Mouse (Mus musculus): ENCODE results near the gene Il17d. TPM values are rescaled to one million over a fixed set of nuclear protein-coding genes. Genes with fewer than 3 reads are reported as not detected.

Il17d gene
- 4.5 TPM for polyA plus RNA-seq (2014; fragmentation: Illumina TruSeq; extraction: RNeasy Lipid Tissue Mini Kit (QIAGEN cat#74804); ENCODE audit: low read depth, low replicate concordance)

DNA sequence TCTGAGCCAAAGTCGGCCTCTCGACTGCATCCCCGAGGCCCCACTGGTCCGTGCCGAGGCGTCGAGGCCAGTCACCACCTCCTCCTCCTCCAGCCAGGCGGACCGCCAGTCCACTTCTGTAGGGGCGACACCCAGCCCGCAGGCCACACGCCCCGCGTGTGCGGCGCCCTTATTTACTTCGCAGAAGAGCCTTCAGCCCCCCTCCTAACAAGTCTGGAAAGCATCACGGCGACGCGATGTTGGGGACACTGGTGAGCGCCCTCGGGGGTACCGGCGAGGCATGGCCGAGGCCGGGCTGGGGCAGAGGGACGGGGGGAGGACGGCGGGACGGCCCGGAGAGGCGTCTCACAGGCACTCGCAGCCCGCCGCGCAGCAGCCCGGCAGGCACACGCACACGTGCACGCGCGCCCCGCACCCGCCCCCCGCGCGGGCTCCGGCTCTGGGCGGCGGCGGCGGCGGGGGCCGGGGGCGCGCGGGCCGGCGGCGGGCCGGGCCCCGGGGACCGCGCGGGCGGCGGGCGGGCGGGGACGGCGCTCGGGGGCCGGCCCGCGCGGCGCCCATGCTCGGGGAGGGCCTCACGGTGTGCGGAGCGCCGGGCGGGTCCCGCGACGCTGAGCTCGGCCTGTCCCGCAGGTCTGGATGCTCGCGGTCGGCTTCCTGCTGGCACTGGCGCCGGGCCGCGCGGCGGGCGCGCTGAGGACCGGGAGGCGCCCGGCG lies at the start of gene Il17d:
Gene Il17d (plus strand): TSS at position 107 of the 717 bp plus-strand sequence.

GRCm38 (mm10) chr14:57571155-57572133 lies 46.9 kb downstream of the Il17d start, which contains the start of gene Eef1akmt1:
TSS of gene Eef1akmt1 (minus strand) at chr14:57571612.

Other genes starting within 250 kb of the Il17d start
- 7.4 TPM for gene Cryl1, start 126.2 kb upstream of the Il17d start, polyA plus RNA-seq (2014; fragmentation: Illumina TruSeq; extraction: RNeasy Lipid Tissue Mini Kit (QIAGEN cat#74804); ENCODE audit: low read depth, low replicate concordance)
- 6.2 TPM for gene Ift88, start 100.7 kb upstream of the Il17d start, polyA plus RNA-seq (2014; fragmentation: Illumina TruSeq; extraction: RNeasy Lipid Tissue Mini Kit (QIAGEN cat#74804); ENCODE audit: low read depth, low replicate concordance)
- 51.0 TPM for gene Eef1akmt1, start 46.8 kb downstream of the Il17d start, polyA plus RNA-seq (2014; fragmentation: Illumina TruSeq; extraction: RNeasy Lipid Tissue Mini Kit (QIAGEN cat#74804); ENCODE audit: low read depth, low replicate concordance)
- 7.1 TPM for gene Xpo4, start 140.7 kb downstream of the Il17d start, polyA plus RNA-seq (2014; fragmentation: Illumina TruSeq; extraction: RNeasy Lipid Tissue Mini Kit (QIAGEN cat#74804); ENCODE audit: low read depth, low replicate concordance)
- not detected for gene Gm49361, start 221.3 kb downstream of the Il17d start, polyA plus RNA-seq (2014; fragmentation: Illumina TruSeq; extraction: RNeasy Lipid Tissue Mini Kit (QIAGEN cat#74804); ENCODE audit: low read depth, low replicate concordance)
- gene Lats2, start 233.6 kb downstream of the Il17d start, polyA plus RNA-seq (2014; fragmentation: Illumina TruSeq; extraction: RNeasy Lipid Tissue Mini Kit (QIAGEN cat#74804); ENCODE audit: low read depth, low replicate concordance): 21.7 TPM

All from heart, adult 10 weeks (tissue).